Mouse (Mus musculus): ENCODE data around the gene Ifit3b. TPM values are rescaled to one million over a fixed set of nuclear protein-coding genes. Genes with fewer than 3 reads are reported as not detected.

The Ifit3b gene
- total RNA-seq, 1 experiment from 2014 or later = 0.74 TPM

DNA sequence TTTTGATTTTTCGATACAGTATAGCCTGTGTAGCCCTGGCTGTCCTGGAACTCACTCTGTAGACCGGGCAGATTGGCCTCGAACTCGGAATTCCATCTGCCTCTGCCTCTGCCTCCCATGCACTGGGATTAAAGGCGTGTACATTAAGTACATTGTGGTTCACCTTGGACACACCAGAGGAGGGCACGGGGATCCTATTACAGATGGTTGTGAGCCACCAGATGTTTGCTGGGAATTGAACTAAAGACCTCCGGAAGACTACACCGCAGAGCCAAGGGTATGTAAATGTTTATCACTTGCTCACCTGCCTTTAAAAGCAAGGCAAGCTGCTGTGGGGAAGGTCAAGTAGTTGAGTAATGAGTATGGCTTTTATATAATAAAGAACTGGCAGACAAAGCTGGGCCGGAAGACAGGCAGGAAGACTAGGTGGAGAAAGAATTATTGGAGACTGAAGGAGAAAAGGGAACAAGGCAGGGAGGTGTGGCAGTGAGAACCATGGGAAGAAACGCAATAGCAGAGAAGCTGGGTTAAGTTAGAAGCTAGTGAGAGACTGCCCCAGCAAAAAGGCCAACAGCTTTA, 47.5 kb downstream of the Ifit3b start:
- no peak for ATAC-seq (replicated peaks in 1 of 2; ENCODE audit: insufficient read depth in 1 of 2, low FRiP score in 2 of 2, low TSS enrichment in 1 of 2, low read depth in 1 of 2, poor library complexity in 2 of 2, severe bottlenecking in 2 of 2)

DNA sequence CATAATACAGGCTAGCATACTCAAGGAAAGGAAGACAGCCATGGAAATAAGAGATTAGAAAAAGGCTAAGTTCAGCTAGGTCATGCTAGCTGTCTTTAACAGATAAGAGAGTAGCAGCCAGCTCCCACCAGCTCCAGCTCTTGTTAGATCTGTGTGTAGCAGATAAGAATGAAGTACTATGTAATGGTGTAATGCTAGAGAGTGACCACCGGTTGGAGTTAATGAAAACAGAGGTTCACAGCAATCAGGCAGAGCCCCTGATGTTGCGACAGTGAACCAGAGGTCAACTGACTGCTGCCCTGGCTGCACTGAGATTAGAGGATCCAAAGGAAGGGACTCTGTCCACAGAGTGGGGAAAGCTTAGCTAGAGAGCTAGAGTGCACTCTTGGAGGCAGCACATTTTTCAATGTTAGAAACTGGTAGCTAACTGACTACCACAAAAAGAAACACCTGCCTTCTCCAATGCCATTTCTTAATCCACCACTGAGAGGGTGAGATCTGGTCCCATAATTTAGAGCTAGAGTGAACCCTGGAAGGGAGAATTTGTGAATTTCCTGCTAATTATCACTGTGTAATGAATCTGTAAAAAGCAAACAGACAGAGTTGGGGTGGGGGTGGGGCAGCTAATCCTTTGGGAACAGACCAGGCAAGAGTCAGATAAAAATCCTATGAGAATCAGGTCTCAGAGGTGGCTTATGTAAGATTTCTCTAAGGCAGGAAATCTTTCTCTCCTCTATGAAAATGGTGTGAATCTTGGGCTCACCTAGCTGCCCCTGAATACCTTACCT, 48.9 kb downstream of the Ifit3b start:
- peak; percentile 56 to 77 for ATAC-seq (replicated peaks in 1 of 2; ENCODE audit: insufficient read depth in 1 of 2, low FRiP score in 2 of 2, low TSS enrichment in 1 of 2, low read depth in 1 of 2, poor library complexity in 2 of 2, severe bottlenecking in 2 of 2)

DNA sequence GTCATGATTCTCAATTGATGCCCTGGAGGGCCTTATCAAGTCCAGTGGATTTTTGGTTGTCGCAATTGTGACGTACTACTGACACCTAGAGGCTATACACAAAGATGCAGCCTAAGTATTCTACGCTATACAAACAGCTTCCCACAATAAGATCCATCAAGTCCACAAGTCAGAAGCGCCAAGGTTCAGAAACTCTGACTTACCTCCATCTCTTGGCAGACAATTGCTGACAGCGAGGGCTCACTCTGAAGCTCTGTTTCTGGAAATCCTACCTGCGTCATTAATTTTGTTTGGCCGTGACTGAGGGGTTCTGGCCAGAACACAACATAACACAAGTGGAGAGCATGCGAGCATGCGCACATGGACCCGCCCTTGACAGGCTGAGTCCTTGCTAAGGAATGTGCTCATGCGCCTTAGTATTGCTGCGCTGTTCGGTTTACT, 54.3 kb downstream of the Ifit3b start:
- peak; percentile 87 to 88 for ATAC-seq (replicated peaks in 1 of 2; ENCODE audit: insufficient read depth in 1 of 2, low FRiP score in 2 of 2, low TSS enrichment in 1 of 2, low read depth in 1 of 2, poor library complexity in 2 of 2, severe bottlenecking in 2 of 2)

- ATAC-seq (replicated peaks in 1 of 2; ENCODE audit: insufficient read depth in 1 of 2, low FRiP score in 2 of 2, low TSS enrichment in 1 of 2, low read depth in 1 of 2, poor library complexity in 2 of 2, severe bottlenecking in 2 of 2) = no peak
These were observed 55.0 kb downstream of the Ifit3b start for GRCm38 (mm10) chr19:34662740-34663139.

Other genes starting within 250 kb of the Ifit3b start
- 0.19 and 0.35 TPM in 2 replicates for gene Ch25h, start 132.8 kb upstream of the Ifit3b start, total RNA-seq (2017)
- gene Lipa, start 80.5 kb upstream of the Ifit3b start, total RNA-seq (2017) = 31.0 and 34.5 TPM in 2 replicates
- 28.9 and 29.6 TPM in 2 replicates for gene Ifit2, start 57.3 kb upstream of the Ifit3b start, total RNA-seq (2017)
- 5.3 and 14.1 TPM in 2 replicates for gene Ifit3, start 24.4 kb upstream of the Ifit3b start, total RNA-seq (2017)
- 2.6 and 3.6 TPM in 2 replicates for gene Ifit1bl1, start 6.0 kb upstream of the Ifit3b start, total RNA-seq (2017)
- 0.74 and 1.4 TPM in 2 replicates for gene Ifit1bl2, start 32.8 kb downstream of the Ifit3b start, total RNA-seq (2017)
- 5.9 and 15.4 TPM in 2 replicates for gene Ifit1, start 32.9 kb downstream of the Ifit3b start, total RNA-seq (2017)
- gene Slc16a12, start 139.3 kb downstream of the Ifit3b start, total RNA-seq (2017) = 2.2 and 3.0 TPM in 2 replicates

All from hematopoietic stem cell, adult 5-6 weeks (primary cell).